Mouse (Mus musculus) G1E (cell line): Measurements from ENCODE around the gene Pagr1a. TPM values are rescaled to one million over a fixed set of nuclear protein-coding genes. Genes with fewer than 3 reads are reported as not detected.

Experiments used
- ATAC-seq: 2 replicates; pipeline ENCODE4 v1.8.0; 2016; ENCODE audit warnings: mild to moderate bottlenecking; ENCODE audit not compliant: insufficient number of reproducible peaks, poor library complexity, low FRiP score, severe bottlenecking; ENCODE audit errors: extremely low read depth
- DNase-seq: peaks from one replicate; pipeline ENCODE4 v3.0.0; 2012; ENCODE audit warnings: low spot score
- H3K27me3 ChIP-seq: 2 replicates; pipeline ENCODE4 v1.6.1; 2012; ENCODE audit warnings: mild to moderate bottlenecking, low read length, inconsistent platforms; ENCODE audit not compliant: insufficient read depth
- H3K36me3 ChIP-seq: replicated peaks from 2 replicates; pipeline ENCODE3; 2012; ENCODE audit warnings: mild to moderate bottlenecking, inconsistent platforms
- H3K4me1 ChIP-seq: 2 replicates; pipeline ENCODE4 v1.6.1; 2012; ENCODE audit warnings: low read depth, low read length, inconsistent platforms, mixed read lengths; ENCODE audit not compliant: insufficient read depth
- H3K4me3 ChIP-seq: 2 replicates; pipeline ENCODE4 v1.5.1; 2012; ENCODE audit warnings: low read depth, mild to moderate bottlenecking, inconsistent platforms, low read length, moderate library complexity, mixed read lengths
- H3K9me3 ChIP-seq: replicated peaks from 2 replicates; pipeline ENCODE4 v1.6.1; 2012; ENCODE audit warnings: inconsistent platforms
- CTCF ChIP-seq: IDR thresholded peaks from 2 replicates; pipeline ENCODE4 v1.5.1; 2012; ENCODE audit warnings: low read depth, low read length, inconsistent platforms, mixed read lengths
- GATA1 ChIP-seq: IDR thresholded peaks from 2 replicates; pipeline ENCODE4 v1.6.1; 2012; ENCODE audit warnings: borderline replicate concordance, low read length, inconsistent platforms, mixed read lengths
- GATA2 ChIP-seq: IDR thresholded peaks from 2 replicates; pipeline ENCODE4 v1.6.1; 2012; ENCODE audit warnings: low read depth, low read length, inconsistent platforms, borderline replicate concordance
- POLR2AphosphoS5 ChIP-seq: IDR thresholded peaks from 2 replicates; pipeline ENCODE4 v1.6.1; 2012; ENCODE audit warnings: low read depth, low read length, inconsistent platforms; ENCODE audit not compliant: insufficient replicate concordance
- TAL1 ChIP-seq: conservative IDR thresholded peaks from 2 replicates; pipeline ENCODE4 v1.6.1; 2012; ENCODE audit warnings: low read depth, low read length, inconsistent platforms, mixed read lengths
- polyA plus RNA-seq: library from polyadenylated mRNA; stranded (reverse); fragments of >175 nt; gene quantifications from 2 replicates; pipeline ENCODE4 v1.2.3, GENCODE M21; 2012
- total RNA-seq, 2 experiments: library from RNA; stranded (forward) in 1 of 2; stranded (reverse) in 1 of 2; fragments of 200-1000 nt in 1 of 2; fragments of >200 nt in 1 of 2; fragmentation: Nextera tagmentation in 1 of 2; gene quantifications; 2 replicates each; pipeline ENCODE4 v1.2.3; 2014 to 2017

Pagr1a gene
- total and polyA plus RNA-seq, 3 experiments, result 36.2 to 56.1 (median 51.2) TPM

GRCm38 (mm10) chr7:127008239-127009019 lies 8.7 kb downstream of the Pagr1a start:
- peak; percentile 95 for ATAC-seq
- H3K4me1 ChIP-seq, result peaks cover 66% of the 10 kb centered on the region
- H3K36me3 ChIP-seq, result peaks cover 47% of the 10 kb centered on the region
- no peak for TF ChIP-seq GATA2
- no peak for TF ChIP-seq CTCF
- peak overlapping the region; percentile 42; the same call in 1 of the 2 replicates for H3K4me3 ChIP-seq
- peak; percentile 86 for DNase-seq
- H3K9me3 ChIP-seq, result no peaks in the 10 kb centered on the region
- no peaks in the 10 kb centered on the region for H3K27me3 ChIP-seq

DNA sequence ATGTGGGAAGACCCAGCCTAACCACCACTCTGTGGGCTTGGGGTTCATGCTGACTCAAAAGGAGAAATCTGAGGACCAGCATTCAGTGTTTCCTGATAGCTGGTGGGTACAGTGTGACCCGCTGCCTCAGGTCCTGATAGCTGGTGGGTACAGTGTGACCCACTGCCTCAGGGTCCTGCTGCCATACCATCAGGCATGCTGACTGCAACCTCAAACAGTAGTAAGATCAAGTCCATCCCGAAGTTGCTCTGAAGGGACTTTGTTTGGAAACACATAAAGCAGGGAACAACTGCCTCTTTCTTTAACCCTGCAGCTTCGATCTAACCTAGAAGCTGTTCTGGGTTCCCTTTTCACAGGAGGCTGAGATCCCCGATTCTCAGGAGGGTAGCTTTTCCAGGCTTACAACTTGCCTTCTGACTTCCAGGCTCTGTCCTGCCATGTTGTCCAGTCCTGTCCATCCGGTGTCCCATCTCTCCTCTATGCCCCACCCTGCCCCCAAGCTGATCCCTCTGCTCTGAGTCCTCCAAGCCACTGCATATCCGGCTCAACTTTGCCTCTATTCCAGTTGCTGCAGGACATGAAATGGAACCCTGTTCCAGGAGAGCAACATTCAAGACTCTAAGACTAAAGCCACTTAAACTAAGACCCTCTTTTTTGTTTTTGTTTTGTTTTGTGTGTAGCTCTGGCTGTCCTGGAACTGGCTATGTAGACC lies 9.7 kb downstream of the Pagr1a start:
- Histone ChIP-seq H3K4me3 (no peak overlapping the region), H3K36me3 (peaks cover 38% of the 10 kb centered on the region), H3K27me3 (no peaks in the 10 kb centered on the region), H3K4me1 (peaks cover 61% of the 10 kb centered on the region), H3K9me3 (no peaks in the 10 kb centered on the region)
- no peak for ATAC-seq
- no peak for TF ChIP-seq GATA1
- TF ChIP-seq POLR2AphosphoS5, result no peak
- TF ChIP-seq GATA2, result no peak
- no peak for TF ChIP-seq CTCF
- no peak for TF ChIP-seq TAL1
- DNase-seq, result no peak

DNA sequence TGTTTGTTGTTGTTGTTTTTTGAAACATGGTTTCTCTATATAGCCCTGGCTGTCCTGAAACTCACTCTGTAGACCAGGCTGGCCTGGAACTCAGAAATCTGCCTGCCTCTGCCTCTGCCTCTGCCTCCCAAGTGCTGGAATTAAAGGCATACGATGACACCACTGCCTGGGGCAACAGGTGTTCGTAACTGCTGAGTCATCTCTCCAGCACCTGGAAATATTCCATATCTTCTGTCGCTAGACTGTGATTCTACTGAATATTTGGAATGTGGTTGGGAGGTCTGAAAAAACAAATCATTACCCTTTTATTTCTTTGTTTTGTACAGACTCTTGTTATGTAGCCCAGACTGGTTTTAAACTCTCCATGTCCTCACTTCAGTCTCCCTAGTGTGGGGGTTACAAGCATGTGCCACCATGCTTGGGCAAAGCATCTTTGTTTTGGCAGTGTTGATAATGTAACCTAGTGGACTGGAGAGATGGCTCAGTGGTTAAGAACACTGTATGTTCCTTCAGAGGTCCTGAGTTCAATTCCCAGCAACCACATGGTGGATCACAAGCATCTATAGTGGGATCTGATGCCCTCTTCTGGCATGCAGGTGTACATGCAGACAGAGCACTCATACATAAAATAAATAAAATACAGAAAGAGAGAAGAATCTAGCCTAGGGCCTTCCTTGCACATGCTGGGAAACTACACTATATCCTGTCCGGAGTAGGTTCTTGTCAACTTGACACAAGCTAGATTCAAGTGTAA lies 12.9 kb downstream of the Pagr1a start:
- Histone ChIP-seq H3K4me3 (no peak overlapping the region), H3K27me3 (no peaks in the 10 kb centered on the region), H3K4me1 (peaks cover 35% of the 10 kb centered on the region), H3K36me3 (peaks cover 31% of the 10 kb centered on the region), H3K9me3 (no peaks in the 10 kb centered on the region)
- TF ChIP-seq GATA2, result no peak
- DNase-seq (no peak), ATAC-seq (no peak)

DNA sequence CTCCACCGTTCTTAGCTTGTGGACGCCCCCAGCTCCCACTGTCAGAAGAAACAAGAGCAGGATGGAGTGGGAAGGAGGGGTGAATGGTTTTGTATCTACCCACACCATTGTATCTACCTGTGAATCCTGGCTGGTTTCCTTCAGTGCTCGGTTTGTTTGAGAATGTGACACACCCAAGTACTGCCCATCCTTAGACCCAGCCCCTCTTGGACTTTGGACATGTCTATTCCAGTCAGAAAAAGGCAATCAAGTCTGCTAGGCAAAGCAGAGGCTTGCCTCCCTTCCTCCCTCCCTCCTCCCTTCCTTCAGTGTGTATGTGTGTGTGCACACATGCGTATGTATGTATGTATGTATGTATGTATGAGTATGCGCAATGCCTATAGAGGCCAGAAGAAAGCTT lies 13.5 kb downstream of the Pagr1a start:
- Histone ChIP-seq H3K4me3 (no peak overlapping the region), H3K27me3 (no peaks in the 10 kb centered on the region), H3K9me3 (no peaks in the 10 kb centered on the region), H3K4me1 (peaks cover 29% of the 10 kb centered on the region), H3K36me3 (peaks cover 30% of the 10 kb centered on the region)
- ATAC-seq (no peak), DNase-seq (no peak)
- no peak for TF ChIP-seq TAL1
- TF ChIP-seq POLR2AphosphoS5, result no peak
- TF ChIP-seq GATA2, result no peak
- no peak for TF ChIP-seq CTCF
- no peak for TF ChIP-seq GATA1

- no peak for DNase-seq
- TF ChIP-seq POLR2AphosphoS5 (no peak), GATA2 (no peak), TAL1 (no peak), CTCF (no peak)
- peaks cover 53% of the 10 kb centered on the region for H3K36me3 ChIP-seq
- no peaks in the 10 kb centered on the region for H3K27me3 ChIP-seq
- H3K4me1 ChIP-seq, result peaks cover 7% of the 10 kb centered on the region
- ATAC-seq, result no peak
- H3K4me3 ChIP-seq, result no peak overlapping the region
- peaks cover 4% of the 10 kb centered on the region for H3K9me3 ChIP-seq
These were observed 17.6 kb downstream of the Pagr1a start for GRCm38 (mm10) chr7:126999568-126999967.

DNA sequence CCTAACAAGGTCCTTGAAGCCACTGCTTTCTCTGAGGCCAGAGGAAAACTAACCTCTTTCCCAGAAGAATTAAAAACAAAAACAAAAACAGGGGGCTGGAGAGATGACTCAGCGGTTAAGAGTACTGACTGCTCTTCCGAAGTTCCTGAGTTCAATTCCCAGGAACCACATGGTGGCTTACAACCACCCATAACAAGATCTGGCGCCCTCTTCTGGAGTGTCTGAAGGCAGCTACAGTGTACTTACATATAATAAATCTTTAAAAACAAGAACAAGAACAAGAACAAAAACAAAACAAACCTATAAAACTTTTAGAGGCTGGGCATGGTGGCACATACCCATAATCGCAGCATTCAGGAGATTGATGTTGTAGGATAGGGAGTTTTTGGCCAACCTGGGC lies 20.7 kb downstream of the Pagr1a start:
- no peak for DNase-seq

More for the DNA sequence above, 20.7 kb downstream of the Pagr1a start:
- no peak for ATAC-seq
- Histone ChIP-seq H3K4me3 (no peak overlapping the region), H3K36me3 (peaks cover 61% of the 10 kb centered on the region), H3K9me3 (peaks cover 4% of the 10 kb centered on the region), H3K4me1 (peaks cover 3% of the 10 kb centered on the region; the same call in 1 of the 2 replicates), H3K27me3 (no peaks in the 10 kb centered on the region; the same call in 1 of the 2 replicates)
- no peak for TF ChIP-seq TAL1
- TF ChIP-seq CTCF, result no peak
- no peak for TF ChIP-seq GATA2
- no peak for TF ChIP-seq POLR2AphosphoS5
- TF ChIP-seq GATA1, result no peak
